Mouse (Mus musculus): ENCODE data around the gene Fam20a.

DNA sequence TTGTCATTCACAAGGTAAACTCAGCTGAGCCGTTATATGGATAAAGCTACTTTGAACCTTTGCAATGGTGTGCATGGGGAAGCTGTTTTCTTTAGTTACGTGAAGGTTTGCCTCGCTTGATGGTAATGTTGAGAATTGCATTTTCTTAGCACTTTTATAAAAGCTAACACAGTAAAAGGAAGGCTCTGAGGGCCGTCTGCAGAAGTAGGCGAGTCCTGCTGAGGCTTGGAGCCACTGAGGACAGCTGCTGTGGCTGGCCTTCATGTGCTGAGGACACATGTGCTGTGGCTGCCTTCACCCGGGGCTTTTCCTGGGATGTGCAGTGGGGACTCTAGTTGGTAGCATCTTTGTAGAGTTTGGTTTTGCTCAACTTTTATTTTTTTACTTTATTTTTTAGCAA, 56.7 kb downstream of the Fam20a start:
- TF ChIP-seq CTCF (IDR thresholded peaks at IDR 0.05; ENCODE audit: control insufficient read depth, insufficient read depth, low read length) (no peak), POLR2A (IDR thresholded peaks at IDR 0.05; ENCODE audit: borderline replicate concordance, control insufficient read depth, low read depth, low read length) (no peak)
